Mouse (Mus musculus) right cerebral cortex, postnatal 36 days (tissue): ENCODE measurements around the gene Tulp2.
"Not testable (repeated sequence)": the region's sequence is repeated elsewhere in the genome, so short reads cannot be mapped to it uniquely, and the experiment has no call there.

Experiments
- DNase-seq, 2 experiments: peaks; one replicate each; pipeline ENCODE4 v3.0.0; 2022; ENCODE audit warnings: low spot score in 2 of 2, mixed read lengths in 1 of 2

Gene Tulp2

GRCm38 (mm10) chr7:45521728-45522184 is 40.1 kb downstream of the Tulp2 start:
- DNase-seq, result peak; percentile 87 to 93

- no peak for DNase-seq
Measured at GRCm38 (mm10) chr7:45522194-45522752, 40.6 kb downstream of the Tulp2 start.

DNA sequence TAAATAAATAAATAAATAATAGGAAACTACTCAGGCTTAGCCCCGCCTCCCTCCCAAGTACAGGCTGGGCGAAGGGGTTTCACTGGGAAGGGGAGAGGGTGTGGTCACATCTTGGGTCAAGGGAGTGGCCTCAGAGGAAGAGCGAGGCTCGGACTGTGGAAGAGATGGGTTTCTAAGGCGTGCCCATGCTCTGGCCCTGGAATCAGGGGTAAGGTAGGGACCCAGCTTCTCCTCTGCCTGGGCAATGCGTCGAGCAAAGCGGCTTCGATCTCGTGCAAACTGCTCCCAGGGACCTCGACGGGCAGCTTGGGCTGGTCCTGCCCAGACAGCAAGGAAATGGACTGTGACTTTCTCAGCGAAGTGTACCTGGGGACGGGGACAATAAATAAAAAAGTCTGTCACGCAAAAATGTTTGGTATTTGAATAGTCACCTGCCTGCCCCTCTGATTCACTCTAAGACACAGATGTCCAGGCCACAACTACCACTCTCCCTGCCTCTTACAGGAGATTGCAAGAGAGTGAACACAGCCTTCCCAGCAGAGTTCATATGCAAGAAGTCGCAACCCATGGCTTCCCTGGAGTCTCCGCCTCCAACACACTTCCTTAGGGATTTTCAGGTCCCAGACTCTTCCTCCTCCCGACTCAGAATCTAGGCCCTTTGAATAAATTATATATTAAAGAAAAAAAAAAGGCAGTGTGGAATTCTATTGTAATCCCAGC is 41.4 kb downstream of the Tulp2 start:
- DNase-seq, result no peak

DNA sequence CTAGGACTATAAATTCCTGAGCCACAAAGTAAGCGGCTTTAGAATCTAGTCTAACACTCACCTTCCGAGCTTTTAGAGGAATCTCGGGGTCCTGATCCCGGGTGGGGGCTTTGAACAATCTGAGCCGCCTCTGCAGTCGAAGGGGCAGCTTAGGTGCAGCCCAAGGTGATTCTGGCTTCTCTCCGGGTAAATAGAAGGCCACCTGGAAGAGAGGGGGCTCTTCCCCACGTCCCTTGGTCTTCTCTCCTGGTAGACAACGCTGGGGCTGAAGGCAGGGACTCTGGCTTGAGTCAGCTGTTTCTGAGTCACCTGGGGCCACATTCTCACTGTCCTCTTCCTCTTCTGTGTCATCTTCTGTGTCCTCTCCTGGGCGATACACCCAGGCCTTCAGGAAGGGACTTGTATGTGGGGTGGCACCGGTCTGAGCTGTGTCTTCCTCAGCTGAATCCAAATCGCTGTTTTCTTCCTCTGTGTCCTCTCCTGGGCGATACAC is 42.0 kb downstream of the Tulp2 start:
- DNase-seq, result no peak

- DNase-seq, result no peak
Measured at GRCm38 (mm10) chr7:45524841-45525621, 43.4 kb downstream of the Tulp2 start.

DNA sequence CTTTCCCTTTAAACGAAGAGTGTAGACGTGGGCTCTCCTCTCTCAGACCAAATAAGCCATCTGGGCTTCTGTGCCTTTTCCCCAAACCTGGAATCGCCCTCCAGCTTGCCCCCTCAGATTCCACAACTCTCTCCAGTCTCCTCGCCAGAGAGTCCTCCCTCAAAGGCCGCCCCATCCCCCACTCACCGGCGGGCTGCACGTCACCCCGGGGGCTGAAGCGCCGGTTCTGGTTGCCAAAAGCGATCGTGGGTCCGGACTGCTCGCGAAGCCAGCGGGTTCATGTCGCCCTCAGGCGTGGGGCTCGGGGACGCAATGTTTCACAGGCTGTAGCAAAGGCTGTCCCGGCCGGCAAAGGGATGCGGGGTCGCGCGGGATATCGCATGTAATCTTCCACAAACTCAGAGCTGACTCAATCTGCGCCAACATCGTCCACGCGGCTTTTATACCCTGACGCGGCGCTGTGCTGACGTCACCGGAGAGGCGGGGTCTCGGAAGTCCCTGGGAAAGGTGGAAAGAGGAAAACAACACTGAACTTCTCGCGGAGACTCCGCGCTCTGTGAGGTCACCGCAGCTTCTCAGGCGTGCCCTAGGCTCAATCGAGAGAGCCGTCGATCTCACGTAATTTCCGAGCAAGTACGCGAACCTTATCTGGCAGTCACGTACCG is 44.3 kb downstream of the Tulp2 start, which contains the start of the genes Ppp1r15a and Plekha4:
Gene Ppp1r15a, minus strand, starts transcription at position 460 of the 665 bp plus-strand sequence.
Gene Plekha4, plus strand, starts transcription at position 522 of the 665 bp plus-strand sequence.
- peak; percentile 86 to 88 for DNase-seq

DNA sequence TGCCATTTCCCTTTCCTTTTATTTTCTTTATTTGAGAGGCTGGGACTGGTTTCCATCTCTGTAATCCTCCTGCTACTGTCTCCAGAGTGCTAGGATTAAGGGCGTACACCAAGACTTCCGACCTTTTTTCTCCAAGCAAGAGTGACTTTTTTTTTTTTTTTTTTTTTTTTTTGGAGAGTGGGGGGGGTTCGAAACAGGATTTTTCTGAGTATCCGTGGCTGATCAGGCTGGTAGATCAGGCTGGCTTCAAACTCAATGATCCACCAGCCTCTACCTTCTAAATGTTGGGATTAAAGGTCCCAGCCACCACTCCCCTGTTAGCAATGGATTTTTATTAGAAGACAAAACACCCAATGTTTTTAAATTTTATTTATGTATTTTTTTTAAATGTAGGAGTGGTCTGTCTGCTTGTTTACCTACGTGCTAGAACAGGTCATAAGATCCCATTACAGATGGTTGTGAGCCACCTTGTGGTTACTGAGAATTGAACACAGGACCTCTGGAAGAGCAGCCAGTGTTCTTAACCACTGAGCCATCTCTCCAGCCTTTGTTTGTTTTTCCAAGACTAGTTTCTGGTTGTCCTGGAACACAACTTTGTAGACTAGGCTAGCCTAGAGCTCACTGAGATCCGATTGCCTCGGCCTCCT is 44.9 kb downstream of the Tulp2 start:
- DNase-seq, result no peak

DNA sequence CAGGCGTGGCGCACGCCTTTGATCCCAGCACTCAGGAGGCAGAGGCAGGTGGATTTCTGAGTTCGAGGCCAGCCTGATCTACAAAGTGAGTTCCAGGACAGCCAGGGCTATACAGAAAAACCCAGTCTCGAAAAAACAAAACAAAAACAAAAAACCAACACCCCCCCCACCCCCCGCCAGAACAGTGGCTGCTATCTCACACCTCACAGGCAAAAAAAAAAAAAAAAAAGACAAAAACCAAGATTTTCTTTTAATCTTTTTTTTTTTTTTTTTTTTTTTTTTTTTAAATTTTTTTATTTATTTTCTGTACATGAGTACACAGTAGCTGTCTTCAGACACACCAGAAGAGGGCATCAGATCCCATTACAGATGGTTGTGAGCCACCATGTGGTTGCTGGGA is 45.5 kb downstream of the Tulp2 start:
- DNase-seq, result not testable (repeated sequence)

DNA sequence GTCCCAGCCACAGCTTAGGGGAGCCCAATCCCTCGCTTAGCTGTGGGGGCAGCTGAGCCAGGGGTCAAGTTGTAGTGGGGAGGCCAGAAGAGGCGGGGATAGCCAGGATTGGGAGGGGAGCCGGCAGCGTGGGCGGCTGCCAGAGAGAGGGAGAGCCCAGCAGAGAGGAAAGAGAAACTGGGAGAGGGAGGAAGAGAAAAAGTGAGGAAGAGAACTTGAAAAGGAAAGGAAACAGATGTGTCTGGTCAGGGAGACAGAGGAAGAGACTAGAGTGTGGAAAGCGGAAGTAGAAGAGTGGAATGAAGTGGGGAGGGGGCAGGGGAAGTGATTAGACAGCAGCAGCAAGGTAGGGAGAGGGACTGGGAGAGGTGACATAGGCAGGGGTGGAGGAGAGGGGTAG is 47.8 kb downstream of the Tulp2 start:
- DNase-seq, result no peak

GRCm38 (mm10) chr7:45530643-45531042 is 49.0 kb downstream of the Tulp2 start:
- no peak for DNase-seq

- no peak for DNase-seq
Measured at GRCm38 (mm10) chr7:45535676-45536075, 54.0 kb downstream of the Tulp2 start.

GRCm38 (mm10) chr7:45537602-45538001 is 55.9 kb downstream of the Tulp2 start:
- no peak for DNase-seq

DNA sequence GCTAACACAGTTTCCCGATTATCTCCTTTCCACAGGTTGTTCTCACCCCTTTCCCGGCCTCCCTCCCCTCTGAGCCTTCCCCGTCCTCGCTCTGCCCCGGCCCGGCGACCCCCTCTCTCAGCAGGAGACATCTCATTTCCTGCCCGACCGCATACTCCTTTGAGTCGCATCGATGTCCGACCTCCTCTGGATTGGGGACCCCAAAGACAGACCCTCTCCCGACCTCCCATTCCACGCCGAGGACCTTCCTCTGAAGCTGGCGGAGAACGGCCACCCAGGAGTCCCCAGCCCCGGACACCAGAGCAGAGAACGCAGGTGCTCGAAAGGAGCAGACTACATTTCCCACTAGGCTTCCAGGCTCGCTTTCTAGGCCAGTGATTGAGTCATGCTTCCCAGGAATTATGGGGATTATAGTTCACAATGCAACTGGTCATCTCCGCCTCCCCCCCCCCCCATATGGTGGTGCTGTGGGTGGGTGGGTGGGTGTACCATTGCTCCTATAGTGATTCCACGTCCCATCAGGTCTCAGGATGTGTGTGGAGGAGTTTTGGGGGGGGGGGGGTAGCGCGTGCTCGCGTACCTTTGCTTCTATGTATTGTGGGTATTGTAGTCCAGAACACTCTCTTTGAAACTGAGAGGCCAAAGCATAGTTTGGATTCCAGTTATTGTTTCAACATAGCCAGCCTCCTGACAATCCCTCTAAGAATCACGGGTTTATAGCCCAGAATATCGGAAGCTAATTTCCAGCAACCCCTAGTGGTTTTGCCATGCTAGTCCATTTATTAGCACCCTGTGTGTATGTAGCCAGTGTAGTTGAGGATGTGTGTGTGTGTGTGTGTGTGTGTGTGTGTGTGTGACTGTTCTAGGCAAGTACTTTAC is 56.7 kb downstream of the Tulp2 start:
- peak; percentile 53 to 57 for DNase-seq

- DNase-seq, result no peak
Measured at GRCm38 (mm10) chr7:45539095-45539494, 57.4 kb downstream of the Tulp2 start.

- no peak for DNase-seq
Measured at GRCm38 (mm10) chr7:45540213-45540612, 58.5 kb downstream of the Tulp2 start.

DNA sequence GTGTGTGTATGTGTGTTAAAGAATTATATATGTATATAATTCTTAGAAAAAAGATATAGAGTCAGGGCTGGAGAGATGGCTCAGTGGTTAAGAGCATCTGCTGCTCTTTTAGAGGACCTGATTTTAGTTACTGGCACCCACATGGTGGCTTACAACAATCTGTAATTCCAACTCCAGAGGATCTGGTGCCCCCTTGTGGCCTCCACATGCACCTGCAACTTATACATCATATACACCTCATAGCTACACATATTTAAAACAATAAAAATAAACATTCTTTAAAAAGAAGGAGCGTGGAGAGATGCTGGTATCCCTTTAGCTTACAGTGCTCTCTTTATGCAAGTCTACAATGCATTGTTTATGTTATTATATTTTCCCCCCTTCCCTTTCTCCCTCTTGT is 62.8 kb downstream of the Tulp2 start:
- DNase-seq, result no peak

DNA sequence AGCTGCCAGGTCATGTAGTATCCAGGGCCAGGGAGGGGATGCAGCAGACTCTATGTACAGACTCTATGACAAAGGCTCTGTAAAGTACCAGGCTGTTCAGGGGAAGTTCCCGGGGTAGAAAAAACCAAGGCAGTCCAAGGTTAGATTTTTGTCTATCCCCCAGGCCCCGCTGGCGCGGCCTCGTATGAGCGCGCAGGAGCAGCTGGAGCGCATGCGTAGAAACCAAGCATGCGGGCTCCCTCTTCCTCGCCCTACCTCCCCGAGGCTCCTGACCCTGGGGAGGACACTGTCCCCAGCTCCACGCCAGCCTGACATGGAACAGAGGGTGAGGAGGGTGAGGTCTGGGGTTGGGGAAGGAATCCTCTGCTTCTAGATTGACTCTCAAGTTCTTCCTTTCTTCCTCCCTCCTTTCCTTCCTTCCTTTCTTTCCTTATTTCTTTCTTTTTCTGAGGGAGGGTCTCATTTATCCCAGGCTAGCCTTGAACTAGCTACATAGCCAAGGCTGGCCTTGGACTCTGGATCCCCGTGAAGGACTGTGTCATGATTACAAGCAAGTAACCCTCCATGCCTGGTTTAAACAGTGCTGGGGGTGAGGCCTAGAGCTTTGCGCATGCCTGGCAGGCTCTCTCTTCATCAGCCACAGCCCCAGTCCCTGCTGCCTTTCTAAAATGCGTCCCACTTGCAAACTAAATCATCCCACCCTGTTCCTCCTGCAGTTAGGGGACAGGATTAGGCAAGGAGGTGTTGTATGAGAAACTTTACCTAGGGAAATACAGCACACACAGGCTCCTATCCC is 68.2 kb downstream of the Tulp2 start:
- DNase-seq, result no peak

- DNase-seq, result no peak
Measured at GRCm38 (mm10) chr7:45550821-45551511, 69.3 kb downstream of the Tulp2 start.

DNA sequence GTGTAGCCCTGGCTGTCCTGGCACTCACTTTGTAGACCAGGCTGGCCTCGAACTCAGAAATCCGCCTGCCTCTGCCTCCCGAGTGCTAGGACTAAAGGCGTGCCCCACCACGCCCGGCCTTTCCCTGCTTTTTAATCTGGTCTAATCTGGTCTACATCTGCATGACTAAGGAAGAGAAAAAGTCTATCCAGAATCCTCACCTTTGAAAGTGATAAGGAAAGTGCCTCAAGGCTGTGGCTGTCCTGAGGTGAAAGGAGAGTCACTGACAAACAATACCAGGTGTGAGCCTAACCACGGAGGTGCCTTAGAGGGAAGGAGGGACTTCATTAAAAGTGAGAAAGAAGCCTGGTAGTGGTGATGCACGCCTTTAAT is 69.8 kb downstream of the Tulp2 start:
- DNase-seq, result no peak
